Mouse (Mus musculus): Measurements from ENCODE around the gene Ralb.

Ralb gene

GRCm38 (mm10) chr1:119523369-119523768, 18.8 kb upstream of the Ralb start:
- DNase-seq, result no peak

GRCm38 (mm10) chr1:119522726-119523125, 18.1 kb upstream of the Ralb start:
- no peak for DNase-seq

GRCm38 (mm10) chr1:119521681-119522080, 17.1 kb upstream of the Ralb start:
- DNase-seq, result no peak

GRCm38 (mm10) chr1:119521029-119521428, 16.4 kb upstream of the Ralb start:
- DNase-seq, result no peak

- DNase-seq, result no peak
Observed at GRCm38 (mm10) chr1:119519286-119519685, 14.7 kb upstream of the Ralb start.

- DNase-seq, result no peak
Observed at GRCm38 (mm10) chr1:119518786-119519185, 14.2 kb upstream of the Ralb start.

- DNase-seq, result no peak
Observed at GRCm38 (mm10) chr1:119518060-119518459, 13.5 kb upstream of the Ralb start.

GRCm38 (mm10) chr1:119510857-119511256, 6.3 kb upstream of the Ralb start:
- DNase-seq, result no peak

GRCm38 (mm10) chr1:119510409-119510808, 5.8 kb upstream of the Ralb start:
- no peak for DNase-seq

- no peak for DNase-seq
Observed at GRCm38 (mm10) chr1:119509474-119509873, 4.9 kb upstream of the Ralb start.

GRCm38 (mm10) chr1:119508548-119508947, 4.0 kb upstream of the Ralb start:
- DNase-seq, result no peak

GRCm38 (mm10) chr1:119505951-119506350, 1.4 kb upstream of the Ralb start:
- no peak for DNase-seq

GRCm38 (mm10) chr1:119503808-119504207, 786 bp downstream of the Ralb start:
- no peak for DNase-seq

- DNase-seq, result no peak
Observed at GRCm38 (mm10) chr1:119503181-119503580, 1.4 kb downstream of the Ralb start.

GRCm38 (mm10) chr1:119502729-119503128, 1.9 kb downstream of the Ralb start:
- DNase-seq, result no peak

GRCm38 (mm10) chr1:119501881-119502280, 2.7 kb downstream of the Ralb start:
- DNase-seq, result no peak

GRCm38 (mm10) chr1:119499456-119499855, 5.1 kb downstream of the Ralb start:
- no peak for DNase-seq

- no peak for DNase-seq
Observed at GRCm38 (mm10) chr1:119498536-119499231, 5.9 kb downstream of the Ralb start.

- no peak for DNase-seq
Observed at GRCm38 (mm10) chr1:119497346-119498004, 7.1 kb downstream of the Ralb start.

- DNase-seq, result no peak
Observed at GRCm38 (mm10) chr1:119495396-119495775, 9.2 kb downstream of the Ralb start.

GRCm38 (mm10) chr1:119494712-119495395, 9.7 kb downstream of the Ralb start:
- no peak for DNase-seq

- DNase-seq, result no peak
Observed at GRCm38 (mm10) chr1:119494024-119494711, 10.4 kb downstream of the Ralb start.

- DNase-seq, result no peak
Observed at GRCm38 (mm10) chr1:119492505-119492904, 12.1 kb downstream of the Ralb start.

Data from thymus, adult 18-20 months (tissue).